Mouse (Mus musculus): ENCODE results near the gene Prrt3.

Gene Prrt3

DNA sequence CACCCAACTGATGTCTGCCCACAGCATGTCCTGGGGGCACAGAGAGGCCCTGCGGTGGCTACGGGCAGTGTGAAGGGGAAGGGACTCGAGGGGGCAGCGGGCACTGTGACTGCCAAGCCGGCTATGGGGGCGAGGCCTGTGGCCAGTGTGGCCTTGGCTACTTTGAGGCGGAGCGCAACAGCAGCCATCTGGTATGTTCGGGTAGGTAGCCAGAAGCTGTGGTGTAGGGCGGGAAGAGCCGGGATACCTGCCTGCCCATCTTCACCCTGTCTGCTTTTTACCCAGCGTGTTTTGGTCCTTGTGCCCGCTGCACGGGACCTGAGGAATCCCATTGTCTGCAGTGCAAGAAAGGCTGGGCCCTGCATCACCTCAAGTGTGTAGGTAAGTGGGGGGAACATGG is 12.3 kb downstream of the Prrt3 start:
- DNase-seq (ENCODE audit: low spot score), result no peak

DNA sequence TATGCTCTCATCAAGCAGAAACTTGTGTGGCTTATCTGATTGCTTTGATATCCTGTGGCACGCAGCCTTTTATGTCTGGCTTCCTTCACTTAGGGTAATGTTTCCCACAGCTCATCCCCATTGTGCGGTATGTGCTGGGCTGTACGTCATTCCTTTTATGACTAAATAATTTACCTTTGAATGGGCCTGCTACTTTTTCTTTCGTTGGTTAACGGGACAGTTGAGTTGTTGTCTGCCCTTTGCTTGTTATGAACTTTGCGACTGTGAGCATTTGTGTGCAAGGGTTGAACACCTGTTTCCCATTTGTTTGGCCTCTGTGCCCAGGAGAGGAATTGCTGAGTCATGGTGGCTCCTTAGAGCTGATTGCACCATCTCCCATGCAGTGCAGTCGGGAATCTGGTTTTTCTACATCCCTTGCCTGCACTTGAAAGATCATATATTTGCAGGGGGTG is 14.6 kb downstream of the Prrt3 start:
- no peak for DNase-seq (ENCODE audit: low spot score)

DNA sequence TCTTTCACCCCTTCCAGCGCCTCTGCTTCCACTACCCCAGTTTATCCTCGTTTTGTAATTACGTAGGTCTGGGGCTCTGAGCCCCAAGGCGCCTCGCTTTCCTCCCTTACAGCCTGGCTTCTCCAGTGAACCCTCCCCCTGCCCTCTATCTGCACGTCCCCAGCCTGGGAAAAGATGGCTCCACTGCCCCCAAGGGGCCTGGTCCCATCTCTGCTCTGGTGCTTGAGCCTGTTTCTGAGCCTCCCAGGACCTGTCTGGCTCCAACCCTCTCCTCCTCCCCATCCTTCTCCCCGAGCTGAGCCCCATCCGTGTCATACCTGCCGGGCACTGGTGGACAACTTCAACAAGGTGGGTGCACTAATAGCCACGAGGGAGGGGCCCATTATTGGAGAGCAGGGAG is 18.0 kb downstream of the Prrt3 start:
- DNase-seq (ENCODE audit: low spot score), result no peak

DNA sequence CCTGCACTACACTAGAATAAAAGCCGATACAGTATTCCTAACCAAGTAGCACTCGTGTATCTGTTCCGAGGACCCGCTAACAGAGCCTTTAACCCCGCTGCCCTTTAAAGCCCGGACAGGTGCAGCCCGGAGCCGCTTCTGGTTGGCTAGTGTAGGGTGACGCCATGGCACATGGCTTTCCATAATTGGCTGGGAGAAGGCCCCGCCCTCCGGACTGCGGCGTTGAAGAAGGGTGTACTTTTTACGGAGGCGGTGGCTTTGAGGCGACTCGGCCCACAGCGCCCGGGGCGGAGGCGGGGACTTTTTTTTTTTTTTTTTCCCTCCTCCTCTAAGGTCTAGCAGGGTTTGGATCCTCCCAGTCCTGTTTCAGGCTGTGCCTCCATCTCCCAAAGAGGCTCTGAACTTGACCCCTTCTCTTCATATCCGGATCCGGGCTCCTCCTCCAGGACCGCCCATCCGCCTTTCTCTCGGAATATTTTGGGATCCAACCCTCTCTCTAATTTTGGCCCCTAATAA is 18.6 kb downstream of the Prrt3 start, which contains the start of gene Creld1:
Gene Creld1 (plus strand): TSS at position 198 of the 516 bp plus-strand sequence.
- peak; percentile 79 for DNase-seq (ENCODE audit: low spot score)

DNA sequence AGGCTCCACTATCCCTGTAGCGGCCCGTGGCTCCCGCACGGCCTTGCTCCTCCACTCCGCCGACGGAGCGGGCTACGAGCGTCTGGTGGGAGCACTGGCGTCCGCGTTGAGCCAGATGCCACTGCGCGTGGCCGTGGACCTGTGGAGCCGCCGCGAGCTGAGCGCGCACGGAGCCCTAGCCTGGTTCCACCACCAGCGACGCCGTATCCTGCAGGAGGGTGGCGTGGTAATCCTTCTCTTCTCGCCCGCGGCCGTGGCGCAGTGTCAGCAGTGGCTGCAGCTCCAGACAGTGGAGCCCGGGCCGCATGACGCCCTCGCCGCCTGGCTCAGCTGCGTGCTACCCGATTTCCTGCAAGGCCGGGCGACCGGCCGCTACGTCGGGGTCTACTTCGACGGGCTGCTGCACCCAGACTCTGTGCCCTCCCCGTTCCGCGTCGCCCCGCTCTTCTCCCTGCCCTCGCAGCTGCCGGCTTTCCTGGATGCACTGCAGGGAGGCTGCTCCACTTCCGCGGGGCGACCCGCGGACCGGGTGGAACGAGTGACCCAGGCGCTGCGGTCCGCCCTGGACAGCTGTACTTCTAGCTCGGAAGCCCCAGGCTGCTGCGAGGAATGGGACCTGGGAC is 19.1 kb downstream of the Prrt3 start:
- DNase-seq (ENCODE audit: low spot score), result no peak

DNA sequence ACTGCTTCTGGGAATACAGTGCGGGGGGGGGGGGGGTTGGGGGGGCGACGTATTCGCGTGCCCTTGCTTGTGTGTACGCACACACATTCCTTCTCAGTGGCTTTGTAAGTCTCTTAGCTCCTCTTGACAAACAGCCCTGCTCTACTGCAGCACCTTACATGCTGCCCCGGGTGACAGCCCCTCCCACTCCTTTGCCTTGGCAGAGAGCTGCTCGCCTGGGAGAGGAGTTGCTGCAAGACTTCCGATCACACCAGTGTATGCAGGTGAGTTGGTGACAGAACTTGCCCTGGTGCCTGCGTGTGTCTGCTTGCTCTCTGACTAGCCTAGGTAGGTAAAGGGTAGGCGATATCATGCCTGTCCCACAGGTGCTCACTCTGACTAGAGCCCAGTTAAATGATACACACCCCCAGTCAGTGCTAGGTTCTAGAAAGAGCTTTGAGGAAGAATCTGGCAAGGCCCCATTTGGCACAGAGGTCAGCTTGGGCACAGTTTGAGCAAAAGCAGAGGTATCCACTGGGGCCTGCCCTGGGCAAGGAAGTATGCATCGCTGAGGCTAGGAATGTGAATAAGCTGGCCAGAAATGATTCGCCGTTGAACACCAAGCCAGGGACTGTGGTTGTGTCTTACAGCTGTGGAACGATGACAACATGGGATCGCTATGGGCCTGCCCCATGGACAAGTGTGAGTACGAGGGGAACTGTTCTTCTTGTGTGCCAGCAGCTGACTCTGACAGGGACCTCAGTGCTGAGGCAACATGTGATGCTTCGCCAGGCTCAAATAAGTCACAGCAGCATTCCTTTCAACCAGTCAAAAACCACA is 21.0 kb downstream of the Prrt3 start:
- no peak for DNase-seq (ENCODE audit: low spot score)

DNA sequence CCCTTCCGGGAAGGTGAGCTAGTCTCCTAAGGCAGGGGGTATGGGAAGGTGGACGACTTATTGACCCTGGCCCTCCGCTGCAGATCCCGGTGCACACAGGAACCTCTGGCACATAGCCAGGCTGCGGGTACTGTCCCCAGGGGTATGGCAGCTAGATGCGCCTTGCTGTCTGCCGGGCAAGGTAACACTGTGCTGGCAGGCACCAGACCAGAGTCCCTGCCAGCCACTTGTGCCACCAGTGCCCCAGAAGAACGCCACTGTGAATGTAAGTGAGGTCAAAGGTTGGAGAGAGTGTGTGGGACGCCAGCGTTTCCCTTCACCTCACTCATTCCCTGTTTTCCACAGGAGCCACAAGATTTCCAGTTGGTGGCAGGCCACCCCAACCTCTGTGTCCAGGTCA is 22.8 kb downstream of the Prrt3 start:
- DNase-seq (ENCODE audit: low spot score), result no peak

DNA sequence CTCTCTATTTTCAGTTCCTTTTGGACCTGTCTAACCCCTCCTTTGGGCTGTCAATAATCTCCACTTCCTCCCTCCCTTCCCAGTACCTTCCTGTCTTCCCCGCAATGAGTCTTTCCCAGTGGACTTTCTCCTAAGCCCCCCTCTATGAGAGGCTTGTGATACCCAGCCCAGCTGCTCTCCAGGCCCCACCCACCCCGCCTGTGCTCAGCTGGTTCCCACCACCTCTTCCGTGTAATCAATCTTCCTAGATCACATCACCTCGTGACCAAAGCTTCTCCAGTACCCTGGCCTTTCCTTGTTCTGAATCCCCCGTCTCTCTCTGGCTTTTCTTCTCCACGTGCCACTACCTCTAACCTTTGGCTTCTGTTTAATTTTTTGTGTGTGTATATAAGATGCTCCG is 24.4 kb downstream of the Prrt3 start:
- no peak for DNase-seq (ENCODE audit: low spot score)

DNA sequence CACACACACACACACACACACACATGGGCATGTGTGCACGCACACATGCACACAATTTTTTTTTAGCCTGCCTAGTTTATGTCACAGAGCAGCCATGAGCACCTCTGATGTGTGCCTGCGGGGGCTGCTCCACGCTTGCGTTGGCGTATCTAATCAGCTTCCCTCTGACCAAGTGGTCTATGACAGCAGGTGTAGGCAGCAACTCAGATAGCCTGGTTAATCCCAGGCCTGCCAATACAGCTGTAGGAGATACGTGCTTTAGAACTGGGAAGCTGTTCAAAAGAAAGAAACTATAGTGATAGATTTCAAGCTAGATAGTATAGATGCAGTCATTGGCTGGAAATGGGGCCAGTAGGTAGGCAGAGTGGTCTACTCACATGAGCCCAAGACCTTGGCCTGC is 28.0 kb downstream of the Prrt3 start:
- no peak for DNase-seq (ENCODE audit: low spot score)

DNA sequence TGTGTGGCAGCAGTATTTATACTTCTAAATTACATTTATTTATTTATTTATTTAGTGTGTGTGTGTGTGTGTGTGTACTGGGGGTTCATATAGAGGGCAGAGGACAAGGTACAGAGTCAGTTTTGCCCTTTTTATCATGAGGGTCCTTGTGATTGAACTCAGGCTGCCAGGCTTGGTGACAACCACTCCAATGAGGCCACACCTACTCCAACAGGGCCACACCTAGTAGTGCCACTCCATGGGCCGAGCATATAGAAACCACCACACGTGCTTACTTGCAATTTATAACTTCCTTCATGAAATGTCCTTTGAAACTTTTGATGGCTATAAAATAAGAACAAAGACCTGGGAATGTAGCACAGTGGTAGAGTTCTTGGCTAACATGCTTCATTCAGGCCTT is 28.5 kb downstream of the Prrt3 start:
- DNase-seq (ENCODE audit: low spot score), result no peak

DNA sequence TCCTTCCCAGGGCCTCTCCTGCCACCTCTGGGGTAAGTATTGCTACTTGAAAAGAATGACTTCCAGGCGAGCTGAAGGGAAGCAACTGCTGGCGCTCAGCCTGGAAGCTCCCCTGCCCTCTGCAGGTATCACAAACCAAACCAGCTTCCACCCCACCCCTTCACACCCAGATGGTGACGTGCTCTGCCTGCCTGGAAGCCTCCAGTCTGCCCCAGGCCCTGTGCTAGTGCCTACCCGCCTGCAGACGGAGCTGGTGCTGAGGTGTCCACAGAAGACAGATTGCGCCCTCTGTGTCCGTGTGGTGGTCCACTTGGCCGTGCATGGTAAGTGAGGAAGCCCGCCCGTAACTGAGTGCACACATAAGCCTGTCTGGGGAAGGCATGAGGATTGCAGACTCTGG is 29.7 kb downstream of the Prrt3 start:
- DNase-seq (ENCODE audit: low spot score), result no peak

DNA sequence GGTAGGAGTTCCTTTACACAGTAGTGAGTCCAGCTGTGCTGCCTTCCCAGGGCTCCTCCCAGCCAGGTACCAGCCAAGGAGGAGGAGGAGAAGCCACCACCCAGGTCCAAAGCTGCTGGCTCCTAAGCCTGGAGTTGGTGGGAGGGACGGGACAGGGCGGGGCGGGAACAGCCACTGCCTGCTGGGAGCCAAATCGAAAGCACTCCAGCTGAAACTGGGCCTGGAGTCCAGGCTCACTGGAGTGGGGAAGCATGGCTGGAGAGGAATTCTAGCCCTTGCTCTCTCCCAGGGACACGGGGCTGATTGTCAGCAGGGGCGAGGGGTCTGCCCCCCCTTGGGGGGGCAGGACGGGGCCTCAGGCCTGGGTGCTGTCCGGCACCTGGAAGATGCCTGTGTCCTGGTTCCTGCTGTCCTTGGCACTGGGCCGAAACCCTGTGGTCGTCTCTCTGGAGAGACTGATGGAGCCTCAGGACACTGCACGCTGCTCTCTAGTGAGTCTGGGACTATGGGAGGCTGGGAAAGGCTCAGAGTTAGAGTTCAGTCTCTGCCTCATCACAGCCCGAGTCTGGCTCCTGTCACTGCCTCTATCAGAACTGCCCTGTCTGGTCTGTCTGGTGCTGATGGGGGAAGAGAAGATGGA is 30.3 kb downstream of the Prrt3 start, which contains the start of gene Il17rc:
Gene Il17rc (plus strand): TSS at position 131 of the 640 bp plus-strand sequence.
- peak; percentile 58 for DNase-seq (ENCODE audit: low spot score)

DNA sequence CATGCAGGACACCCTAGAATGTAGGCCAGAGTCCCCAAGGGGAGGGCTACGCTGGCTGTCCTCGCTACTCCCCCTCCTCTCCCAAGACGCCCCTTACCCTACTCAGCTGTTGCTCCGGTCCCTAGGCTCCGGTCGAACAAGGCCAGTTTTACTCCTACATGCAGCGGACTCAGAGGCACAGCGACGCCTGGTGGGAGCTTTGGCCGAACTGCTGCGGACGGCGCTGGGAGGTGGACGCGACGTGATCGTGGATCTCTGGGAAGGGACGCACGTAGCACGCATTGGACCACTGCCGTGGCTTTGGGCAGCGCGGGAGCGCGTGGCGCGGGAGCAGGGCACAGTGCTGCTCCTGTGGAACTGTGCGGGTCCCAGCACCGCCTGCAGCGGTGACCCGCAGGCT is 32.3 kb downstream of the Prrt3 start:
- DNase-seq (ENCODE audit: low spot score), result peak; percentile 72

DNA sequence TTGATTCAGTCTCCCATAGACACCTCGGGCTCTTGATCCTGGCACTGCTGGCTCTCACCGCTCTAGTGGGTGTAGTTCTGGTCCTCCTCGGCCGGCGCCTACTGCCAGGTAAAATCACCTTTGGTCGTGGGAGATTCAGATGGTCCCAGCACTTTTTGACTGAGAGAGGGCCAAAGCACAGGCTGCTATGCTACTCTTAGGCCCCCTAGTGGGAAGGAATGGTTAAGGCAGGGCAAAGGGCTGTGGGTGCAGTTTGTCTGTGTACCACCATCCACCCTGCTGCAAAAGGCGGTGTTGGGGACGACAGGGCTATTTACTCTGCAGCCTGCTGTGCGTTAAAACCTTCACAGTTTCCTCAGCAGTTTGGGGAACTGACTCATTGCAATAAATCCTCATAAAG is 32.7 kb downstream of the Prrt3 start:
- peak; percentile 70 for DNase-seq (ENCODE audit: low spot score)

DNA sequence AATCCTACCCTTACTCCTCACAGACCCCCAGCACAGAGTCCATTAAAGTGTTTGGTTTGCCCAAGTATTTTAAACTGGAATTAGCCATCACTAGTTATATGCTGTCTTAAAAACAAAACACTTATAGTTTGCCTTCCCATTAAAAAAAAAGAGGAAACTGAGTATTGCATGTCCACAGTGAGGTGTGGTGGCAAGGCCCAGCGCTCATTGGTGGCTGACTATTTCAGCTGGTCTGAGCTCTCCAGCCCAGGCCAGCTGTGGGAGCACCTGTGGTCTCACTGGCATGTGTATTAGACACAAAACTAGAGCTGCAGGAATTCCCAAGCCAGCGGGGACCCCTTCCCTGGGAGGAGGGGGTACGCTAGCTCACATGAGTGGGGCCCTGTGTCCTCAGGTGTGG is 33.2 kb downstream of the Prrt3 start:
- DNase-seq (ENCODE audit: low spot score), result no peak

DNA sequence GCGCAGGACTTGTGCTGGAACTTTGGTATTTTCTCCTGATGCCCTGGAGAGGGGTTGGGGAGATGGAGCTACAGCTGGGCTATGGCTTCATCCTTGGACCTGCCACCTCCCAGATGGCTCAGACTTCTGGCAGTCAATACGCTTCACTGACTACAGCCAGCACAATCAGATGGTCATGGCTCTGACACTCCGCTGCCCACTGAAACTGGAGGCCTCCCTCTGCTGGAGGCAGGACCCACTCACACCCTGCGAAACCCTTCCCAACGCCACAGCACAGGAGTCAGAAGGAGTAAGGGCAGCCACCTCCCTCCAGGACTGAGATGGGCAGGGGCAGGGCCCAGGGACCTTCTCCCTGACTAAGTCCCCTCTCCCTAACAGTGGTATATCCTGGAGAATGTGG is 36.1 kb downstream of the Prrt3 start:
- DNase-seq (ENCODE audit: low spot score), result no peak

DNA sequence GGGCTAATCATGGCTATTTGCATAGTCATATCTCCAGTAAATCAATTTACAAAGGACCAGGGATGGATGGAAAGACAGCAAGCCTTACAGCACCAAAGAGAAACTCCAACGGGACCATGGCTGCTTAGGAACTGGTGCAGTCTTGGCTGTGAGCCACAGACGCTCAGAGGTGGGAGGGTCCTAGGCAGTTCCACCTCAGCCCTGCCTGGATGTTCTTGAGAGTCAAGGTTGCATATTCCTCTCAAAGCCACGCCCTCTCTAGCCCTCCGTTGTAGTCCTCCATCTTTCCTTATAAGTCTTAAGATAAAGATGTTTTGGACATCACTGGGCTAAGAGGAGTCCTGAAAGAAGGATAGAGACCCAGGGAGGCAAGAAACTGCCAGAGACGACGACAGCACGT is 37.7 kb downstream of the Prrt3 start:
- no peak for DNase-seq (ENCODE audit: low spot score)

DNA sequence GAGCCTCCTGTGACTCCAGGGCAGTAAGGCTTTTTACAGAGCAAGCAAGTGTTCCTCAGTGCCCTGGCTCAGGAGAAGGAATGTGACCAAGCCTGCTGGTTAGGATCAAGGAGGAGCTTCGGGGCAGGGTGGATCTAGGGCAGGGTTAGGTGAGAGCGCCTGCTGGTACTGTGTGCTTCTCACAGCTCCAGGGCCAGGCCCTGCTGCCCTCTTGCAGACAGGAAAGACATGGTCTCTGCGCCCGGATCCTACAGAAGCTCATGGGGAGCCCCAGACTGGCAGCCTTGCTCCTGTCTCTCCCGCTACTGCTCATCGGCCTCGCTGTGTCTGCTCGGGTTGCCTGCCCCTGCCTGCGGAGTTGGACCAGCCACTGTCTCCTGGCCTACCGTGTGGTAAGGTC is 43.1 kb downstream of the Prrt3 start:
- DNase-seq (ENCODE audit: low spot score), result no peak

DNA sequence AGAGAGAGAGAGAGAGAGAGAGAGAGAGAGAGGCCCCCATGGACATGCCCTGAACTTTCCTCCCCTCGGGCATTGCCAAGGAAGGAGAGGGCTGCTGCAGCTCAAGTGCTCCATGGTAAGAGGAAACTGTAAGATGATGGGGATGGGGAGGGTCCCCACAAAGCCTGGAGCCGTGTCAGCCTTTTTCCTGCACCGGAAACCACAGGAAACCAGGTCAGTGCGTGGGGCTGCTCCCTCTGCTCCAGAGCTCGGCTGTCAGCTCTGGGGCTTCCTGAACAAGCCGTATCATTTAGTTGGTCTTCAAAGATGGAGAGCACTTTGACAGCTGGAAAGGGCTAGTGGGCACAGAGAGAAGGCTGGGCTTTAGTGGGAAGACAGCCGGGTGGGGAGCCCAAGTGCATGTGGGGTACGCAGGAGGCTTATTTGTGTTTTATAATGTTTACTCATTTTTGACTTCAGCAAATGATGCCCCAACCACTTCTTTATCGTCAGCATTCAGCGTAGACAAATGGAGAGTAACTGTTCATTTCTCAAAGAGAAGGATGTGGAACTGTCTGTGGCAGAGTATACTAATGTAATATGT is 43.7 kb downstream of the Prrt3 start, which contains the start of gene Il17re:
Gene Il17re (plus strand): TSS at position 533 of the 583 bp plus-strand sequence.
- no peak for DNase-seq (ENCODE audit: low spot score)

DNA sequence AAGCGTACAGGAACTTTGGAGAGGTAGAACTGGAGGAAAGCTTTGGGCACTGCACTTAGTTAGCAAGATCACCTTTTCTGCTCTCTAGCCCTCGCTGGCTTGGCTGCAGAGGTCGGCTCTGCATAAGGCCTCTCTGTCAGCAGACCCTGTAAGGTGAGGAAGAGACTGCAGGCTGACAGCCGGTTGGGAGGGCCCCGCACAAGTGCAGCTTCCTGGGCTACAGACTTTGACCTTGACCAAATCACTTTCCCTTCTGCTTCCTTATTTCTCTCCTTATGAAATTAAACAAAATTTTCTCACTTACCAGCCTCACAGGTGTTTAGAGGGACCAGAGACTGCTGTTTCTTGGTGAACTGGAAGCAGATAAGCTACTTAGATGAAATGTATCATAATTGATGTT is 46.7 kb downstream of the Prrt3 start:
- DNase-seq (ENCODE audit: low spot score), result no peak

DNA sequence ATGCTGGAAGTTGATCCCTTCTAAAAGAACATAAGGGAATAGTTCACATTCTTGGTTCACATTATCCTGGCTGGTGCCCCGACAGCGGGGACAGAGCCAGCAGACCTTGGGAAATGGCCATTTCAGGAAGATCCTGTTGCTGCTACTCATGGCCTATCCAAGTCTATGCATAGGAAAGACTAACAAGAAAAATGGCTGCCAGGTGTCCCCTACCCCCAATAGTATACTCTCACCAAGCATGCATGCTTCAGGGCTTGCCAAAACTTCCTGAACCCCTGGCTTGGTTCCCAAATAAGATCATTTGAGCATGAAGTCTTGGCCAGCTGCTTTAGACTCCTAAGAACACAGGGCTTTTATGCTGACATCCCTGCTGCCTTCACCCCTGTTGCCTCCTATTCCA is 49.9 kb downstream of the Prrt3 start:
- no peak for DNase-seq (ENCODE audit: low spot score)

DNA sequence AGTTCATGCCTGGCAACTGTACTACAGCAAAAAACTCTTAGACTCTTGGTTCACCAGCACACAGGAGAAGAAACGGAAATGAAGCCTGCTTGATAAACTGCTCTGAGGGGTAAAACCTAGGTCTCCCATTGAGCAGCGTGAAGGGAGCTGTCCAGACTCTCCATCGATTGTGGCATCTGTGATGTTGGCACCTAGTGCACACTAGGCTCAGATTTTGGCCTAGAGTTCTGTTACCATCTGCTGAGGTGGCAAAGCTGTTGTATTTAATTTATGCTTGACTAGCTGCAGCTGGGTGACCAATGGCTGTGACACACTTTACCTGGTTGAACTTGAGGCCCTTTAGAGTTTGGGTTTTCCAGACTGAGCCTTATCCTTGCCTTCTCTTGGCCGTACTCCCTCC is 54.1 kb downstream of the Prrt3 start:
- no peak for DNase-seq (ENCODE audit: low spot score)
